Mouse (Mus musculus) liver, embryonic 14.5 days (tissue): ENCODE measurements around the gene Fbxw11.

Experiments
- CTCF ChIP-seq: IDR thresholded peaks from 2 replicates; pipeline ENCODE4 v1.5.1; 2016; ENCODE audit warnings: antibody characterized with exemption, low read depth, control low read depth
- EP300 ChIP-seq: IDR thresholded peaks from 2 replicates; pipeline ENCODE4 v1.6.1; 2016; ENCODE audit warnings: antibody characterized with exemption, low read depth

DNA sequence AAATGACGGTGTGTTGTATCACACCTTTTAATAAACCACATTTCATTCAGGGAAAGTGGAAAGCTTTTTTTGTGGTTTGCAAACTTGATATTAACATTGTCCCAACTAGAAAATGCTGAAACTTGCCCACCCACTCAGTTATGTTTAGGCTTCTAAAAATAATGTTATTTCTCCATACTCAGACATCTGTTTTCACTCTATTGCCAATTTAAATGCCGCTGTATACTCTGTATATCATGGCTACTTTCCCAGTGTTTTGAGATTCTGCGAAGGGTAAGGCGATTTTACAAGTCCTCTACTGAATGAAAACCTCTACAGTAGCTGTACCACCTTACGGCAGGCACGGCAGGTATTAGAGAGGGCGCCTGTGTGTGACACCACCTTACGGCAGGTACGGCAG is 82.6 kb downstream of the Fbxw11 start:
- TF ChIP-seq EP300 = no peak
- no peak for TF ChIP-seq CTCF
